Mouse (Mus musculus) G1E (cell line): ENCODE data around the gene Olfr629.

Experiments
- CTCF ChIP-seq: IDR thresholded peaks from 2 replicates; pipeline ENCODE4 v1.5.1; 2012; ENCODE audit warnings: low read depth, low read length, inconsistent platforms, mixed read lengths
- GATA2 ChIP-seq: IDR thresholded peaks from 2 replicates; pipeline ENCODE4 v1.6.1; 2012; ENCODE audit warnings: low read depth, low read length, inconsistent platforms, borderline replicate concordance
- POLR2AphosphoS5 ChIP-seq: IDR thresholded peaks from 2 replicates; pipeline ENCODE4 v1.6.1; 2012; ENCODE audit warnings: low read depth, low read length, inconsistent platforms; ENCODE audit not compliant: insufficient replicate concordance

DNA sequence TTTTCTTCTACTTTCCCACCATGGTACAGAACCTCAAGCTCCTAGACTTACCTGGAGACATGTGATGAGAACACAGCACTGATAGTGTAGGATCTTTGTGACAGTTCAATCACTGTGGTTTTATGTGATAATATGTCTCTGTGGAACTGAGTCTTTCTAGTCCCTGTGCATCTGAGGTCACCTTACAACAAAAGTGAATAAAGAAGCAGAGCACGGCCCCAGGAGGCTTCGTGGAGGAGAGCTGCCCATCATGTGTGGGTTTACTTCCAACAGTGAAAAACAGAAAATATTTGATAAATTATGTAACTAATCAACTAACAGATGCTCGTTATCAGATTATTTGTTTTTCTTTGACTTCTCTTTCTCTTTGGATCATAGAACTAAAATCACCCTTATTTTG is 34.9 kb upstream of the Olfr629 start, which contains the start of gene Olfr68:
- TF ChIP-seq CTCF (no peak), GATA2 (no peak), POLR2AphosphoS5 (no peak)
